9 mouse cellular contexts compared by ENCODE assay signal in genomic region chr13:114757459-114757858, GRCm38 (mm10).
DNase-seq lines count a peak whose midpoint lies in the region; ATAC-seq lines count a peak whose summit lies in the region.
"Had no signal": no experiment of that assay in that cellular context is flagged by ENCODE, and none has a peak within 500 bp of the region (broad histone marks: within the 10 kb centered on the region; RNA-seq: fewer than 3 reads in every experiment).

No protein-coding gene starts in this region.

- H3K9ac ChIP-seq in neural tube, embryonic 13.5 days: no peak overlapping the region
- H3K9ac ChIP-seq in neural tube, embryonic 15.5 days (replicated peaks): no peak overlapping the region

- no peaks in the 10 kb centered on the region for H3K4me1 ChIP-seq in neural tube, embryonic 13.5 days (replicated peaks)
- no peaks in the 10 kb centered on the region for H3K4me1 ChIP-seq in neural tube, embryonic 15.5 days
- no peaks in the 10 kb centered on the region for H3K4me1 ChIP-seq in forebrain, embryonic 10.5 days

- no peak overlapping the region for H3K4me3 ChIP-seq in neural tube, embryonic 13.5 days
- H3K4me3 ChIP-seq in neural tube, embryonic 15.5 days (replicated peaks): no peak overlapping the region
- no peak overlapping the region for H3K4me3 ChIP-seq in forebrain, embryonic 10.5 days

- ATAC-seq in frontal cortex, adult (ENCODE audit: low TSS enrichment): peak; percentile 90
- peak; percentile 63 for ATAC-seq in neural tube, embryonic 13.5 days (ENCODE audit: low read depth)
- ATAC-seq in neural tube, embryonic 15.5 days (ENCODE audit: low FRiP score): no peak

- no peaks in the 10 kb centered on the region for H3K36me3 ChIP-seq in neural tube, embryonic 13.5 days
- H3K36me3 ChIP-seq in neural tube, embryonic 15.5 days: no peaks in the 10 kb centered on the region
- H3K36me3 ChIP-seq in forebrain, embryonic 10.5 days (replicated peaks): no peaks in the 10 kb centered on the region

- H3K27me3 ChIP-seq in neural tube, embryonic 13.5 days: no peaks in the 10 kb centered on the region
- H3K27me3 ChIP-seq in neural tube, embryonic 15.5 days (replicated peaks): no peaks in the 10 kb centered on the region
- H3K27me3 ChIP-seq in forebrain, embryonic 10.5 days (ENCODE audit: poor library complexity, severe bottlenecking): no peaks in the 10 kb centered on the region

- H3K4me2 ChIP-seq in neural tube, embryonic 13.5 days: no peak overlapping the region
- no peak overlapping the region for H3K4me2 ChIP-seq in neural tube, embryonic 15.5 days

- H3K9me3 ChIP-seq in neural tube, embryonic 13.5 days: no peaks in the 10 kb centered on the region
- no peaks in the 10 kb centered on the region for H3K9me3 ChIP-seq in neural tube, embryonic 15.5 days (replicated peaks)
- H3K9me3 ChIP-seq in forebrain, embryonic 10.5 days: no peaks in the 10 kb centered on the region

- DNase-seq in frontal cortex, postnatal 14 days (ENCODE audit: low spot score in 2 of 2): no peak
- DNase-seq in fat pad, adult 2 months (ENCODE audit: extremely low read depth, low read depth, low spot score): peak; percentile 3
- peak; percentile 22 to 32 for DNase-seq in layer of hippocampus, postnatal 10 days (ENCODE audit: low spot score in 2 of 2)
- peak; percentile 2 for DNase-seq in right cerebral cortex, postnatal 4 days
- no peak for DNase-seq in forebrain, embryonic 10.5 days (ENCODE audit: extremely low spot score, low spot score)

- H3K27ac ChIP-seq in neural tube, embryonic 13.5 days (replicated peaks): no peak overlapping the region
- H3K27ac ChIP-seq in neural tube, embryonic 15.5 days (replicated peaks): no peak overlapping the region
- no peak overlapping the region for H3K27ac ChIP-seq in forebrain, embryonic 10.5 days
- H3K27ac ChIP-seq: macrophage had no signal

Comparison
In these comparisons a context has a peak if more than half of its experiments do, and no peak if none do; other contexts are left out.
1. DNase-seq: peak in fat pad, adult 2 months (single experiment), layer of hippocampus, postnatal 10 days (2 of 2) and right cerebral cortex, postnatal 4 days (single experiment); none in frontal cortex, postnatal 14 days (0 of 2) and forebrain, embryonic 10.5 days (single experiment).